Mouse (Mus musculus) cerebellum, postnatal 4 days (tissue): ENCODE measurements around the gene Gm15013.
"Not testable (repeated sequence)": the region's sequence is repeated elsewhere in the genome, so short reads cannot be mapped to it uniquely, and the experiment has no call there.

Experiments used
- DNase-seq, 2 experiments: peaks; one replicate each; pipeline ENCODE4 v3.0.0; 2022; ENCODE audit warnings: low spot score in 2 of 2, mixed read lengths in 1 of 2

Gene Gm15013

GRCm38 (mm10) chrX:139714381-139714780 lies at the start of gene Gm15013:
TSS of gene Gm15013 (minus strand) at chrX:139714481.
- DNase-seq, result no peak

GRCm38 (mm10) chrX:139762546-139762945 lies 48.3 kb upstream of the Gm15013 start:
- DNase-seq, result no peak

- DNase-seq, result not testable (repeated sequence)
Measured at GRCm38 (mm10) chrX:139758634-139759033, 44.4 kb upstream of the Gm15013 start.

GRCm38 (mm10) chrX:139751855-139752254 lies 37.6 kb upstream of the Gm15013 start:
- peak; percentile 35 to 55 for DNase-seq

- no peak for DNase-seq
Measured at GRCm38 (mm10) chrX:139737066-139737465, 22.8 kb upstream of the Gm15013 start.

GRCm38 (mm10) chrX:139730541-139730940 lies 16.3 kb upstream of the Gm15013 start:
- DNase-seq, result no peak

GRCm38 (mm10) chrX:139722350-139722749 lies 8.1 kb upstream of the Gm15013 start:
- no peak for DNase-seq

GRCm38 (mm10) chrX:139684775-139685695 lies 29.2 kb downstream of the Gm15013 start, which contains the start of gene Tbc1d8b:
TSS of gene Tbc1d8b (plus strand) at chrX:139684996.
- DNase-seq, result peak in 1 of 2 experiments; percentile 43

- DNase-seq, result no peak
Measured at GRCm38 (mm10) chrX:139684410-139684774, 29.9 kb downstream of the Gm15013 start.

- DNase-seq, result no peak
Measured at GRCm38 (mm10) chrX:139665829-139666228, 48.5 kb downstream of the Gm15013 start.
